Mouse (Mus musculus) brain, embryonic 14.5 days (tissue): Measurements from ENCODE around the gene Pim3.

Source experiments
- CTCF ChIP-seq: fragments of 200-500 bp; IDR thresholded peaks from 2 replicates; pipeline ENCODE4 v1.5.1; 2012; ENCODE audit warnings: inconsistent platforms, mild to moderate bottlenecking, moderate library complexity, borderline replicate concordance; ENCODE audit not compliant: insufficient read depth, insufficient read length; ENCODE audit errors: extremely low read depth
- POLR2A ChIP-seq: fragments of 200-500 bp; IDR thresholded peaks from 2 replicates; pipeline ENCODE4 v1.6.1; 2012; ENCODE audit warnings: mild to moderate bottlenecking, inconsistent platforms, borderline replicate concordance; ENCODE audit not compliant: poor library complexity, insufficient read depth, insufficient read length, severe bottlenecking; ENCODE audit errors: extremely low read depth

DNA sequence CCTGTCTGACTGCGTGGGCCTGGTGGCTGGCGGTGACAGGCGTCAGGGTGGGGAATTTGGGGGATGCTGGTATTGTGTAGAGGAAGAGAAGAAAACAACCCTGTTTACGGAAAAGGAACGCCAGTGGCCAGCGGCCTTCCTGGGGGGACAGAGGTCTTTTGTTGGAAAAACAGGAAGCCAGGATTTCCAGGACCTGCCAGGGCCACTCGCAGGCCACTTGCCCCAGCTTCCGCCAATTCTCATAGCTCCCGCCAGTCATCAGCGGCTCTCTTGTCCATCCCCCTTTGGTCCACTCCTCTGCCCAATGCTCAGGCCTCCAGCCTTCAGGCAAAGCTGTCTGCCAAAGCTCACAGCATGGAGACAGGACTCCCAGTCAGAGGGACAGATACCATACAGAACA lies 21.9 kb upstream of the Pim3 start:
- TF ChIP-seq POLR2A (no peak), CTCF (no peak)
